Mouse (Mus musculus) macrophage (primary cell): ENCODE results near the gene Chd9. TPM values are rescaled to one million over a fixed set of nuclear protein-coding genes. Genes with fewer than 3 reads are reported as not detected.

ENCODE experiments used
- H3K27ac ChIP-seq: fragments of 350-480 bp; formaldehyde crosslinking; 2 replicates; pipeline ENCODE4 v1.9.0; 2021
- H3K36me3 ChIP-seq: fragments of 350-480 bp; formaldehyde crosslinking; 2 replicates; pipeline ENCODE4 v1.9.0; 2021; ENCODE audit errors: inconsistent target
- H3K4me3 ChIP-seq: fragments of 350-480 bp; formaldehyde crosslinking; 2 replicates; pipeline ENCODE4 v1.9.0; 2021; ENCODE audit errors: inconsistent target
- H3K79me2 ChIP-seq: fragments of 350-480 bp; formaldehyde crosslinking; 2 replicates; pipeline ENCODE4 v1.9.0; 2021; ENCODE audit errors: inconsistent target
- WGBS: methylation state at CpG from one replicate; pipeline ENCODE4 v1.1.7; 2026; ENCODE audit warnings: inconsistent platforms; ENCODE audit not compliant: missing documents; 5-methylcytosine and 5-hydroxymethylcytosine counted together
- polyA plus RNA-seq: library from polyadenylated mRNA; stranded (reverse); fragments of 250-400 nt; gene quantifications from 3 replicates; pipeline ENCODE4 v1.2.4, GENCODE M21; 2018; ENCODE audit warnings: inconsistent platforms

The Chd9 gene
- polyA plus RNA-seq, 1 experiment from 2014 or later, result 141 TPM

DNA sequence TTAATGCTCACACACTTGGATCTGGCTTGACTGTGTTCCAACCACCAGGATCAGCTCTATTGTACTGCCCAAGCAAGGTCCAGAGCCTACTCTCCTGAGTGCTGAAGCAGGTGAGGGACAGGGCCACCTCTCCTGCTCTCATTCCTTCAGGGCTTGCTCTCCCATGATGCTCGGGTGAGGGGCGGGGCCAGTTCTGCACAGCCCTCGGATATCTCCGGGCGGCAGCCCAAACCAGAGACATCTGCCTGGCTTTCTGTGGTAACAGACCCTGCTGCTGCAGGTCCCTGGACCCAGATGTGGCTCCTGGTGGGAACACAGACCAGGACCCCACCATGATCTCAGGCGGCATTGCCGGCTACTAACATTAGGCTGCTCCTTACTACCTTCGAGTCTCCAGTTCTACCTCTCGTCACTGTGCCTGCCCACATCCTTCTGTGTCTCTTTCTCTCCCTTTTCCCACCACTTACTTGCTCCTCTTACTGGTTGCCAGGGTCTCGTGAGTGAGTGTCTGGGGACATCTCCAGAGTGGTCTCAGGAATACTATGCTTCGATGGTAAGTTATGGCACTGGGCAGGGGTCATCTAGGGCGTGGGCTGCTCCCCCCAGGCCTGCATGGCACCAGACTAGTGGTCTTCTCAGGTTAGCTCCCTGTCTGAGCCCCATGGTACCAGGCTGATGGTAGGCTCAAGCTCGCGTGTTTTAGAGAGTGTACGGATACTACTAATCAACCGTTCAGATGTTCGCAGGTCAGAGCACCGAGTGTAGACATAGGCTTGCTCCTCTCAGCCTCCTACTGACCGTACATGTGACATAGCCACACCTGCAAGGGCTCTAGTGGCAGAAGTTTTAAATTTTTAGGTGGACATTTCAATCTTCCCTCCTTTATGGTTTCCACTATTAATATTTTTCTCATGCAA lies 232.7 kb downstream of the Chd9 start:
- 78% methylated on average over 19 of the region's 19 CpGs for WGBS

DNA sequence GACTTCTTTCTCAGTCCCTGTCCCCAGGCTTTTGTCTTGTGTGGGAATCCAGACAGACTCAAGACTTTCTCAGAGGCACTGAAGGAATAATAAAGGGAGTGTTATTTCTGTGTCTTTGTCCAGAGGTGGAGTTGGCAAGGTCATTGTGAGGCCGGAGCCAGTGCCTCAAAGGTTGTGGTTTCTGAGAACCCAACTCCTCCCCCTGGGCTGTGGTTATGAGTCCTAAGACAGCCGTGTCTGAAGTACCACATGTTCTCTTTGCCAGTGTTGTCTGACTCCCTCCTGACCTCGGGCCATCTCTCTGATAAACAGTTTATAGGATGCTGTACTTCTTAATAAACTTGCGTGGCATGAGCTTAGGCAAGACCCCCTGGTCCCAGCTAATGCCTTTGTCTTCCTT lies 237.0 kb downstream of the Chd9 start:
- no peak overlapping the region for H3K27ac ChIP-seq
- no peaks in the 10 kb centered on the region for H3K36me3 ChIP-seq
- H3K4me3 ChIP-seq, result no peak overlapping the region
- WGBS, result 23% methylated on average over 4 of the region's 4 CpGs
- H3K79me2 ChIP-seq, result no peaks in the 10 kb centered on the region

More for the DNA sequence above, 232.7 kb downstream of the Chd9 start:
- Histone ChIP-seq H3K79me2 (no peaks in the 10 kb centered on the region), H3K27ac (no peak overlapping the region), H3K36me3 (no peaks in the 10 kb centered on the region), H3K4me3 (no peak overlapping the region)

DNA sequence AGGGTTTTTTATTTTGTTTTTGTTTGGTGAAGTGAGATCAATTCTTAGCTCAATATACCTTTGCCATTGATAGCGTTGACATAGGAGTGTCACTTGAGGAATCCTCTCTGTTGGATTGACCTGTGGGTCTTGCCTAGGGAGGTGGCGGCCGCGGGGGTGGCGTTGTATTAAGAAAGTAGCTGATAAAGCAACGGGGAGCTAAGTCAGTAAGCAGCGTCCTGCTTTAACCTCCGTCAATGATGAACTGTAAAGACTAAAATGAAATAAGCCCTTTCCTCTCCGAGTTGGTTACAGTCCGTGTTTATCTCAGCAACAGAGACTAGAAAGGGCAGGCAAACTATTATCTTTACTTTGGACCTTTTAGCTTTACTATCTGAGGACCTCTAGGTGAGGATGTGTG lies 241.3 kb downstream of the Chd9 start:
- 18% methylated on average over 10 of the region's 10 CpGs for WGBS
- peak overlapping the region; percentile 83 for H3K4me3 ChIP-seq
- H3K27ac ChIP-seq, result no peak overlapping the region
- H3K36me3 ChIP-seq, result no peaks in the 10 kb centered on the region
- H3K79me2 ChIP-seq, result peaks cover 35% of the 10 kb centered on the region

DNA sequence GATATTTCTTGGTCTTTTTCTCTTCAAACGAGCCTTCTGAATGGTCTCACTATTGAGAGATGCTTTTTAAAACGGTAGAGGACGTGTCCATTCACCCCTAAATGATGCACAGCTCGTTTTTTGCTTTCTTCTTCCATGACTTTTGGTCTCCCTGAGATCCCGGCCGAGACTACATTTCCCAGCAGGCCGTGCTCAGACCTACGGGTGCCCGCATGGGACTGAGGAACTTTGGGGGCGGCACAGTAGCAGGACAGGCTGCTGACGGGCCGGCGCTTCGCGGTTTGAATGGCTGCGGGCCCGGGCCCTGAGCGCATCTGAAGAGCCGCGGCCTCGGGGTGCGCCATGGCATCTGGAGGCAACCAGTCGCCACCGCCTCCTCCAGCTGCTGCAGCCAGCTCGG lies 241.7 kb downstream of the Chd9 start, which contains the start of gene Rbl2:
TSS of gene Rbl2 (plus strand) at position 224 of the 400 bp plus-strand sequence.
- Histone ChIP-seq H3K27ac (peak within 1 kb of the TSS; percentile 59), H3K4me3 (peak within 1 kb of the TSS; percentile 83), H3K79me2 (peaks cover 35% of the 10 kb centered on the region), H3K36me3 (no peaks in the 10 kb centered on the region)
- under 1% methylated on average over 25 of the region's 25 CpGs for WGBS

DNA sequence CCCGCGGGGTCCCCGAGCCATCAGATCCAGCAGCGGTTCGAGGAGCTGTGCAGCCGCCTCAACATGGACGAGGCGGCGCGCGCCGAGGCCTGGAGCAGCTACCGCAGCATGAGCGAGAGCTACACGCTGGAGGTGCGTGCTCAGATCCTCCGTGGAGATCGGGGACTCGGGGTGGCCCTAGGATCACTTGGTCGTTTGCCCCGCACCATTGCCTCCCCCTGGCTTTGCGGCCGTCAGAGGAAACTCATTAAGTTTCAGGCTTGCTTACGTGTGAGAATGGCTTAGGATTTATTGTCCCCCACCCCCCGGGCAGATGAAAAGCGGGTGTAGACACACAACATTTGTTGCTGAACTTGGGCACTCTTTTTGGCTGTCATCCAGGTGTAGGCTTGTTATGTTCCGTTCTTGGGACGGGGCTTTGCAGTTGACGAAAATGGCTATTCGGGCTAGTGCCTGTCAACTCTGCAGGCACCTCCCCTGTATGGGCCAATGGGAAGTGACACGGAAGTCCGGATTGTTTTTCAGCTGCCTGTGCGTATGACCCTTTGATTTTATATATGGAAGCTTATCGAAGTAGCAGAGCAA lies 242.2 kb downstream of the Chd9 start:
- WGBS, result 1% methylated on average over 32 of the region's 34 CpGs
- H3K27ac ChIP-seq, result peak overlapping the region; percentile 59
- peak overlapping the region; percentile 83 for H3K4me3 ChIP-seq
- peaks cover 35% of the 10 kb centered on the region for H3K79me2 ChIP-seq
- peaks cover 2% of the 10 kb centered on the region; the same call in 1 of the 2 replicates for H3K36me3 ChIP-seq

DNA sequence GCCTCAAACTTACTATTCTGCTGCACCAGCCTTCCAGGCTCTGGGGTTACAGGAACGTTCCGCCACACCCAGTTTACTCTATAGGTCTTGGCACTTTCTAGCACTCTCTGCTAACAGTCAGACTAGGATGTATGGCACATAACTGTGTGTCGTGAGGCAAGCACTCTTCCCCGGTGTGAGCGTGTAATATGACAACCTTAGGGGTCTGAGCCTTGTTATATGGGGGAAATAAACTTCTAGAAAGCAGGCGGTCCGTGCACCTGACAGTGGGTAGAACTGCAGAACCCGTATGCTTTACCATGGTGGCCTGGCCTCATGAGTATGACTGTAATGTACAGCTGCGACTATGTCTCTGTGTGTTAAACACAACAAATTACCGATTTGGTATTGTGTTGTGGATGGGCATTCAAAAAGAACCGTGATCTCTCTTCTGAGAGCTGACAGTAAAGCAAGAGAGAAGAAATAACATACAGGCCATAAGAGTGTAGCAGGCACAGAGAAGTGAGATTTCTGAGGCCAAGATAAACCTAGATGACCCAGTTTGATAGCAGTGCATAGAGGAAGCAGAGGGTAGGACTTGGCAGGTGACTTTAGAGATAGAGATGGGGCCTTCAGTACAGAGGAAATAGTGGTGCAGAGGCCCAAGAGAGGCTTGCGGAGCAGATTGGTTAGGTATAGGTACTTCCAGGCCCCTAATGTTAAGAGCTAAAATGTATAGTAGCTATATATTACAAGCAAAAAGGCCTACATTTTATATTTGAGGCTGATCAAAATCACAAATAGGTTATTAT lies 249.1 kb downstream of the Chd9 start:
- Histone ChIP-seq H3K36me3 (peaks cover 36% of the 10 kb centered on the region; the same call in 1 of the 2 replicates), H3K27ac (no peak overlapping the region), H3K4me3 (no peak overlapping the region), H3K79me2 (peaks cover 19% of the 10 kb centered on the region)
- WGBS, result 63% methylated on average over 12 of the region's 12 CpGs

DNA sequence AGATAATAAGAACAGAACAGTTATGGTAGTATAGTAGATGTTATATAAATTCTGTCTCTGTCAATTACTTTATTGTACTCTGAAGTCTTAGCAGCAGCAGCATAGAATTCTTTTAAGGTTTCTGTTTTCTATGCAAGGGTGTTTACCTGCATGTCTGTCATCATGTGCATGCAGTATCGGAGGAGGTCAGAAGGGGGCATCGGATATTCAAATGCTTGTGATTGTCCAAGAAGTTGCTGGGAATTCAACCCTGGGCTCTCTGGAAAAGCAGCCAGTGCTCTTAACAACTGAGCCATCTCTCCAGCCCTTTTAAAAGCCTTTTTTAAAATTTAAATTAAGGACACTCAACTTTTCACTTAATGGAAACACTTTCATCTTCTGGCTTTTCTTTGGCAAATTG lies 251.5 kb downstream of the Chd9 start:
- H3K79me2 ChIP-seq, result no peaks in the 10 kb centered on the region
- H3K27ac ChIP-seq, result no peak overlapping the region
- H3K4me3 ChIP-seq, result no peak overlapping the region
- H3K36me3 ChIP-seq, result peaks cover 50% of the 10 kb centered on the region
- 94% methylated on average over 2 of the region's 2 CpGs for WGBS

DNA sequence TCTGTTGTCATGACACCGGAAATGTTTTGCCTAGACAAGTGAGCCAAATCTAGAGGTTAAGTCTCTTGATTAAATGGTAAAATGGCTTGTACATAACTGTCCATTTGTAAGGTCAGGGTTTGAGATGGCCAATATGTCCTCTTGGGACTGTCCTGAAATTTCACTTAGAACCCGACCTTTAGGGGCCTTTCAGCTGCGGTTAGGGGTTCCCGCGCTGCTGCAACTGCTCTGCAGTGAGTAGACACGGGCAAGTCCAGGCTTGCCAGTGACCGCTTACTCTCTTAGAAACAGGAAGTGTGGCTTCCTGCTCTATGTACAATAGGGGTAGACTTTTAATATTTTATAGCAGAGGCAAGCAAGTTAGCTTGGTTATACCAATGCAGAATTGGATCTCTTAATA lies 253.8 kb downstream of the Chd9 start:
- Histone ChIP-seq H3K4me3 (no peak overlapping the region), H3K27ac (peak overlapping the region; percentile 84), H3K36me3 (peaks cover 54% of the 10 kb centered on the region), H3K79me2 (no peaks in the 10 kb centered on the region)
- WGBS, result 6% methylated on average over 7 of the region's 7 CpGs

DNA sequence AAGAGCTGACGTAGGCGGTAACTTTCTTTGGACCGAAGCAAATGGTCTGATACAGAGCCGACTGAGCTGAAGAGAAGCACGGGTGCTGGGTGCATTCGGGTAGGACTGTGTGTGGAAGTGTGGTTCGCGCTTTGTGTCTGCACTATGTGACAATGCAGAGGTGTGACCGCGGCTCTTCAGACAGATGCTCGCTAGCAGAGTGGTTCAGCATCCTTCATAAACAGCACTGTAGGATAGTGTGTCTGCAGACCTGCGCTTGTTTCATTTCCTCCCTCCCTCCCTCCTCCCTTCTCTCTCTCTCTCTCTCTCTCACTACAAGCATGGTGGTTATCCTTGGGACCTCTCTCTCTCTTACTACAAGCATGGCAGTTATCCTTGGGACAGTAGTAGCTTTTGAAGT lies 254.3 kb downstream of the Chd9 start:
- H3K79me2 ChIP-seq, result no peaks in the 10 kb centered on the region
- H3K36me3 ChIP-seq, result peaks cover 59% of the 10 kb centered on the region
- no peak overlapping the region for H3K4me3 ChIP-seq
- 44% methylated on average over 12 of the region's 12 CpGs for WGBS
- H3K27ac ChIP-seq, result peak overlapping the region; percentile 84

DNA sequence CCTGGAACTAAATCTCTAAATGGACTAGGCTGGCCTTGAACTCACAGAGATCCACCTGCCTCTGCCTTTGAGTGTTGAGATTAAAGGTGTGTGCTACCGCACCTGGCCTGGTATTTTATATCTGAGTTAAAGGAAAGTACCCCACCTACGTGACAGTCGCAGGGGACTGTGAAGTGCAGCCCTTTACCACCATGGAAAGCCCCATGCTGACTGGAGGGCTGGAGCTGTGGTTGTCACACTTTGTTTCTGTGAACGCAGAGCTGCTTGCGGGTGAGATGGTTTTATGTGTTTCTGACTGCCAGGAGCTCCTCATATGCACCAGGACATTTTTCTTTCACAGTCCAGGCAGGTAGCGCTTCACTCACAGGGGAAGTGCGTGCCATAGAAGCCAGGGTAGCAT lies 260.3 kb downstream of the Chd9 start:
- WGBS, result 97% methylated on average over 7 of the region's 7 CpGs
- Histone ChIP-seq H3K27ac (no peak overlapping the region), H3K79me2 (no peaks in the 10 kb centered on the region), H3K36me3 (peaks cover 83% of the 10 kb centered on the region), H3K4me3 (no peak overlapping the region)

DNA sequence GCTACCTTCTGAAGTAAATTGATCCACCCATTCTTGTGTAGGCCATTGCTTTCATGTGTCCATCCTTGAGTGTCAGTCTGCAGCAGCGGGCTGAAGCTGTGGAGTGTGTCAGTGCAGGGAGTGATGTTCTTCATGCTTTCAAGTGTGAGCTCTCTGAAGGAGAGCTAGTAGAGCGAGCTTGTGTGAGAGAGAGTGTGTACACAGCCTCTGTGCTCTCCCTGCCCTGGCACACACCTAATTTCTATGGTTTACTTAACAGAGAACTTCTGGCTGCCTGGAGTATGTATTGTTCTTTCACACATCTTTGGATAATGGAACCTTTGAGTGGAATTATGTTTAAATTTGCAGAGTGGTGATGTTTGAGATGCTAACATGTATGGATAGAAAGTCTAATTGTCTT lies 261.4 kb downstream of the Chd9 start:
- H3K36me3 ChIP-seq, result peaks cover 80% of the 10 kb centered on the region
- WGBS, result 100% methylated on average over 2 of the region's 2 CpGs

DNA sequence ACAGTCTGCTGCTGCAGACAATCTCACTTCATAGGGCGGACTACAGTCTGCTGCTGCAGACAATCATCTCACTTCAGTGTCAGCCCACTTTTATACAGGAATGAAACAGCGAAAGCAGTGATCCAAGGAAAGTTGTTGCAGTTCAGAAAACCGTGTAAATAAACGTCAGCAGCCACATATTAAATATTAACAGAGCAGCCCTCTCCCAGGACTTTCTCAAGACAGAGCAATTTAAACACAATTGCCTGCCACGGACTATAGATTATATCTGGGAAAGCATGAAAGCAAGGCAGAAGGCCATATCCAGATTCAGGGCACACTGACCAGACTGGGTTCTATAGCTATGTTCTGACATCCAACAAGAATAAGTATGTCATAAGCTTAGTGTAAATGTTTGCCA lies 266.0 kb downstream of the Chd9 start:
- H3K79me2 ChIP-seq, result no peaks in the 10 kb centered on the region
- H3K27ac ChIP-seq, result no peak overlapping the region
- peaks cover 81% of the 10 kb centered on the region for H3K36me3 ChIP-seq
- WGBS, result 95% methylated on average over 5 of the region's 5 CpGs
- H3K4me3 ChIP-seq, result no peak overlapping the region

More for the DNA sequence above, 261.4 kb downstream of the Chd9 start:
- no peak overlapping the region for H3K4me3 ChIP-seq
- H3K79me2 ChIP-seq, result no peaks in the 10 kb centered on the region
- H3K27ac ChIP-seq, result no peak overlapping the region

DNA sequence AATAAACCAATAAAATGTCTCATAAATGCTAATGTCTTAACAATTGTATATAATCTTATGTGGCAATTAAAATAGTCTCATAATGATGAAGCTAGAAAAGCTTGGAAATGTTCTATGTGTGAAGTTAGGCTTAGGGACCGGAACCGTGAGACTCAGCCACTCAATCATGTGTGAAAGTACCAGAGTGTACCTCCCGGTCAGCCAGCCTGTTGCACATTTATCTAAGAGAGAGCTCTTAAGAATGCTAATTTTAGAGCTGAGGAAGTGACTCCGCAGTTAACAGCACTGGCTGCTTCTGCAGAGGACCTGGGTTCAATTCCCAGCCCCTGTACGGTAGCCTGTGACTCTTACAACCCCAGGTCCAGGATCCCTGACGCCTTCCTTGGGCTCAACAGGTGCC lies 270.0 kb downstream of the Chd9 start:
- WGBS, result 92% methylated on average over 5 of the region's 6 CpGs
- no peak overlapping the region for H3K4me3 ChIP-seq
- no peak overlapping the region for H3K27ac ChIP-seq
- peaks cover 74% of the 10 kb centered on the region for H3K36me3 ChIP-seq
- H3K79me2 ChIP-seq, result no peaks in the 10 kb centered on the region
